Mouse (Mus musculus): ENCODE results near the gene Fam98b. TPM values are rescaled to one million over a fixed set of nuclear protein-coding genes. Genes with fewer than 3 reads are reported as not detected.

Fam98b gene
- total and polyA plus RNA-seq, 2 experiments, result 2.5 to 4.4 TPM

- no peaks in the 10 kb centered on the region for H3K79me2 ChIP-seq (ENCODE audit: control insufficient read depth, insufficient read depth, low read length)
- DNase-seq (ENCODE audit: extremely low read depth, low read depth, low spot score), result no peak
- H3K4me3 ChIP-seq (ENCODE audit: insufficient read depth, low read depth, low read length), result no peak overlapping the region
- H3K27me3 ChIP-seq (ENCODE audit: control insufficient read depth, insufficient read depth, low read length), result no peaks in the 10 kb centered on the region
- WGBS, result 87% methylated on average over 7 of the region's 7 CpGs
- H3K36me3 ChIP-seq (ENCODE audit: control insufficient read depth, insufficient read depth, low read length), result no peaks in the 10 kb centered on the region
- H3K9ac ChIP-seq (ENCODE audit: low read depth, low read length), result no peak overlapping the region
- no peak for TF ChIP-seq POLR2A (IDR thresholded peaks at IDR 0.05; ENCODE audit: extremely low read depth, insufficient read depth, low read length)
- TF ChIP-seq CTCF (IDR thresholded peaks at IDR 0.05; ENCODE audit: low read depth, low read length), result no peak
- no peak overlapping the region for H3K27ac ChIP-seq (replicated peaks; ENCODE audit: insufficient read depth, low read depth, low read length)
- no peaks in the 10 kb centered on the region for H3K4me1 ChIP-seq (ENCODE audit: control insufficient read depth, insufficient read depth, low read length)
Measured at GRCm38 (mm10) chr2:117230261-117230660, 19.3 kb upstream of the Fam98b start.

DNA sequence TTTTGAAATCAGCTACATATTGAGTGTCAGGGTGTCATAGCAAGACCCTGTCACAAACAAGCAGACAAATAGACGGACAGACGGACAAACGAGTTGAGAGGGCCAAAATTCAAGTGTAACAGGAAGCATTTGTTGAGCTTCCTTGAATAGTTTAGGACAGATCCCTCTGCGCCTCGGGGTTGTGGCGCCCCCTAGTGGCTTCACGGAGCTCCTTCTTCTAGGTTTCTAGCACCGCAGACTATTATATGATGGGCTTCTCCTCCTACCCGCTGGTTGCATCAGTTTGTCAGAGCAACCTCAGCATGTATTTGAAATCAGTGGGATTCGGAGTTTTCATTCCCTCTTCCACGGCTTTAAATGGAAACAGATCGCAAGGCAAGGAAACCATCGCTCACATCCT is 18.3 kb upstream of the Fam98b start:
- Histone ChIP-seq H3K4me1 (ENCODE audit: control insufficient read depth, insufficient read depth, low read length) (no peaks in the 10 kb centered on the region), H3K36me3 (ENCODE audit: control insufficient read depth, insufficient read depth, low read length) (no peaks in the 10 kb centered on the region), H3K27ac (replicated peaks; ENCODE audit: insufficient read depth, low read depth, low read length) (no peak overlapping the region), H3K9ac (ENCODE audit: low read depth, low read length) (no peak overlapping the region), H3K4me3 (ENCODE audit: insufficient read depth, low read depth, low read length) (no peak overlapping the region), H3K27me3 (ENCODE audit: control insufficient read depth, insufficient read depth, low read length) (no peaks in the 10 kb centered on the region), H3K79me2 (ENCODE audit: control insufficient read depth, insufficient read depth, low read length) (no peaks in the 10 kb centered on the region)
- peak; percentile 41 for DNase-seq (ENCODE audit: extremely low read depth, low read depth, low spot score)
- TF ChIP-seq CTCF (IDR thresholded peaks at IDR 0.05; ENCODE audit: low read depth, low read length) (peak; percentile 92), POLR2A (IDR thresholded peaks at IDR 0.05; ENCODE audit: extremely low read depth, insufficient read depth, low read length) (no peak)
- WGBS, result 3% methylated on average over 13 of the region's 13 CpGs

DNA sequence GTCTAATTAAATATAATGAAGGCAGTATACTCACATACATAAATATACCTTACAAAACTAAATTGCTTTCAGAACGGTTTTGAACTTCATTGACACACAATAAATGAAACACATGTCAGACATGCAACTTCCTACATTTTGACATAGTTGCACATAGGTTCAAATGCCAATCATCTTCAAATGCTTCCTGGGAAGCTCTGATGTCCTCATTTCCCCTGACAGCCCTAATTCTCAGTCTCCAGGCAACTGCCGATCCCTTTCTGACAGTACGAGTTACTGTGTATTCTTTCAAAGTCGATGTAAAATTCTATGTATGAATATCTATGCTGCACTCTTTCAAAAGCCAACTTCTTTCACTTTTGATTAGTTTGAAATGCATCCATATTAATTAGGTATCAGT is 7.6 kb upstream of the Fam98b start:
- Histone ChIP-seq H3K36me3 (ENCODE audit: control insufficient read depth, insufficient read depth, low read length) (no peaks in the 10 kb centered on the region), H3K27me3 (ENCODE audit: control insufficient read depth, insufficient read depth, low read length) (no peaks in the 10 kb centered on the region; the same call in 1 of the 2 replicates), H3K4me3 (ENCODE audit: insufficient read depth, low read depth, low read length) (no peak overlapping the region), H3K4me1 (ENCODE audit: control insufficient read depth, insufficient read depth, low read length) (no peaks in the 10 kb centered on the region), H3K9ac (ENCODE audit: low read depth, low read length) (no peak overlapping the region), H3K79me2 (ENCODE audit: control insufficient read depth, insufficient read depth, low read length) (no peaks in the 10 kb centered on the region), H3K27ac (replicated peaks; ENCODE audit: insufficient read depth, low read depth, low read length) (no peak overlapping the region)
- WGBS, result 75% methylated on average over 4 of the region's 4 CpGs
- TF ChIP-seq CTCF (IDR thresholded peaks at IDR 0.05; ENCODE audit: low read depth, low read length), result no peak
- TF ChIP-seq POLR2A (IDR thresholded peaks at IDR 0.05; ENCODE audit: extremely low read depth, insufficient read depth, low read length), result no peak
- no peak for DNase-seq (ENCODE audit: extremely low read depth, low read depth, low spot score)

GRCm38 (mm10) chr2:117250001-117250510 is 517 bp downstream of the Fam98b start:
- under 1% methylated on average over 24 of the region's 24 CpGs for WGBS
- Histone ChIP-seq H3K27me3 (ENCODE audit: control insufficient read depth, insufficient read depth, low read length) (no peaks in the 10 kb centered on the region), H3K27ac (replicated peaks; ENCODE audit: insufficient read depth, low read depth, low read length) (no peak overlapping the region), H3K79me2 (ENCODE audit: control insufficient read depth, insufficient read depth, low read length) (peaks cover 5% of the 10 kb centered on the region; the same call in 1 of the 2 replicates), H3K4me1 (ENCODE audit: control insufficient read depth, insufficient read depth, low read length) (no peaks in the 10 kb centered on the region), H3K4me3 (ENCODE audit: insufficient read depth, low read depth, low read length) (peak overlapping the region; percentile 95), H3K36me3 (ENCODE audit: control insufficient read depth, insufficient read depth, low read length) (no peaks in the 10 kb centered on the region), H3K9ac (ENCODE audit: low read depth, low read length) (peak overlapping the region; percentile 91)
- TF ChIP-seq POLR2A (IDR thresholded peaks at IDR 0.05; ENCODE audit: extremely low read depth, insufficient read depth, low read length) (no peak), CTCF (IDR thresholded peaks at IDR 0.05; ENCODE audit: low read depth, low read length) (no peak)
- DNase-seq (ENCODE audit: extremely low read depth, low read depth, low spot score), result peak; percentile 49

DNA sequence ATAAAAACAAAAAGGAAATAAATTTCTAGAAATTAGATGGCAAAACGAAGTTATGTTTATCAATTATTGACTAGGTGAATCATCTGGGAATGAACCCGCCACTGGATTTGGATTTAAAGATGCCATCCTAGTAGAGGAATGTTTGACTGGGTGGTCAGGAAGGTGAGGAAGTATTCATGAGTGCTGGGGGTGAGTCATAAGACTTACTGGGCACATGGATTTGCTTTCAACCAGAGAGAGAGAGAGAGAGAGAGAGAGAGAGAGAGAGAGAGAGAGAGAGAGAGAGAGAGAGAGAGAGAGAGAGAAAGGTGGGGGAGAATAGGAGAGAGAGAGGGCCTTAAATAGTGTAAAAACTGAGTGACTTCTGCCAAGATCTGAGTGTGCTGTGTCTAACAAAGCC is 5.9 kb downstream of the Fam98b start:
- Histone ChIP-seq H3K4me3 (ENCODE audit: insufficient read depth, low read depth, low read length) (no peak overlapping the region), H3K36me3 (ENCODE audit: control insufficient read depth, insufficient read depth, low read length) (peaks cover 4% of the 10 kb centered on the region; the same call in 1 of the 2 replicates), H3K27ac (replicated peaks; ENCODE audit: insufficient read depth, low read depth, low read length) (no peak overlapping the region), H3K27me3 (ENCODE audit: control insufficient read depth, insufficient read depth, low read length) (no peaks in the 10 kb centered on the region), H3K4me1 (ENCODE audit: control insufficient read depth, insufficient read depth, low read length) (no peaks in the 10 kb centered on the region), H3K9ac (ENCODE audit: low read depth, low read length) (no peak overlapping the region), H3K79me2 (ENCODE audit: control insufficient read depth, insufficient read depth, low read length) (peaks cover 12% of the 10 kb centered on the region; the same call in 1 of the 2 replicates)
- DNase-seq (ENCODE audit: extremely low read depth, low read depth, low spot score), result no peak
- TF ChIP-seq CTCF (IDR thresholded peaks at IDR 0.05; ENCODE audit: low read depth, low read length) (no peak), POLR2A (IDR thresholded peaks at IDR 0.05; ENCODE audit: extremely low read depth, insufficient read depth, low read length) (no peak)
- 87% methylated on average over 2 of the region's 2 CpGs for whole genome bisulfite sequencing

DNA sequence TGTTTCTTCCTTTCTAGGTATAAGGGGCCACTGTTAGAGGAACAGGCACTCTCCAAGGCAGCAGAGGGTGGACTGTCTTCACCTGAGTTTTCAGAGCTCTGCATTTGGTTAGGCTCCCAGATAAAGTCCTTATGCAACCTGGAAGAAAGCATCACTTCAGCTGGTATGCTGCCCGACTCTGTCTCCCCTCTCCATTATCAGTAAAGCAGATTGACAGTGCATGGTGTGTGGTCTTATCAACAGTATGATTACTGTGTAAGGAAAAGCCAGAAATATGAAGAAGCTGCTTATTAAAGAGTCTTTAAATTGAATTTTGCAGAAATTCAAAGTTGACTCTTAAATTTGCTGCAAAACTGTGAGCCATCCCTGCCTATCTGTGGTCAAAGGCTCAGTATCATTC is 8.1 kb downstream of the Fam98b start:
- H3K27me3 ChIP-seq (ENCODE audit: control insufficient read depth, insufficient read depth, low read length), result no peaks in the 10 kb centered on the region
- no peaks in the 10 kb centered on the region for H3K4me1 ChIP-seq (ENCODE audit: control insufficient read depth, insufficient read depth, low read length)
- H3K9ac ChIP-seq (ENCODE audit: low read depth, low read length), result no peak overlapping the region
- WGBS, result 86% methylated on average over 1 of the region's 1 CpGs
- H3K4me3 ChIP-seq (ENCODE audit: insufficient read depth, low read depth, low read length), result no peak overlapping the region
- H3K79me2 ChIP-seq (ENCODE audit: control insufficient read depth, insufficient read depth, low read length), result peaks cover 9% of the 10 kb centered on the region; the same call in 1 of the 2 replicates
- peaks cover 6% of the 10 kb centered on the region; the same call in 1 of the 2 replicates for H3K36me3 ChIP-seq (ENCODE audit: control insufficient read depth, insufficient read depth, low read length)
- H3K27ac ChIP-seq (replicated peaks; ENCODE audit: insufficient read depth, low read depth, low read length), result no peak overlapping the region
- DNase-seq (ENCODE audit: extremely low read depth, low read depth, low spot score), result no peak
- TF ChIP-seq CTCF (IDR thresholded peaks at IDR 0.05; ENCODE audit: low read depth, low read length) (no peak), POLR2A (IDR thresholded peaks at IDR 0.05; ENCODE audit: extremely low read depth, insufficient read depth, low read length) (no peak)
